Mouse (Mus musculus) kidney, adult 8-10 months (tissue): Measurements from ENCODE around the gene Gm36028.

ENCODE experiments used
- DNase-seq, 2 experiments: peaks; one replicate each; pipeline ENCODE4 v3.0.0; 2022

Gene Gm36028

DNA sequence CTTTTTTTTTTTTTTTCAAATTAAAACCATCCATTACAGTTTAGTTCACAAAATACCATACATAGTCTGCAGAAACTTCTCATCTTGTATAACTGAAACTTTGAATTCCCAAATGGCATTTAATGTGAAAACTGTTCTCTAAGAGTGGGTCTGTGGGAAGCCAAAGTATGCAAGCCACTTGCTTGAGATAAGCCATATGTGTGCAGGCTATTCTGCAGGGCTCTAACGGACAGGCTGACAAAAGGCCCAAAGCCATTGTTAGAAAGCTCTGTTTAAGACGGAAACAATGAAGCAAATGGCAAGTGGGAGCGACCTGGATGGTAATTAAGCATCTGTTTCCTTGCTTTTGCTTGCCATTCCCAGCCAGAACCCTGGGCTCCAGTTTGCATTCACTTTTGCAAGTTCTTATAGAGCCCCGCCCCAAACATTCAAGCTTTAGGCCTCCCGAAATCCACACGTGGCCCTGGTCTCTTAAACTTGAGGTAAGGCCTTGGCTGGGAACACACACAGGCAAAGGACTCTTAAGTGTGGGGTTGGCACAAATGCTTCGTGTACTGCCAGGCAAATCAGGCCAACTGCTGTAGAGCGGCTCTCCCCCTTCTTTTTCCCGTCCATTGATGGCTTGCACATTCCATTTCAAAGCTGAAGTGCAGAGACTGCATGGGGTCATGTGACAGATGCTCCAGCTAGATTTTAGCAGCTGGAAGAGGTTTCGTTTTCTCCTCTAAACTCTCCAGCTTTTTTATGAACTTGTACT lies 51.9 kb downstream of the Gm36028 start:
- DNase-seq: peak in 1 of 2 experiments; percentile 25

GRCm38 (mm10) chr16:37807269-37807668 lies 53.7 kb downstream of the Gm36028 start:
- DNase-seq: no peak

GRCm38 (mm10) chr16:37805746-37806495 lies 55.0 kb downstream of the Gm36028 start:
- no peak for DNase-seq

DNA sequence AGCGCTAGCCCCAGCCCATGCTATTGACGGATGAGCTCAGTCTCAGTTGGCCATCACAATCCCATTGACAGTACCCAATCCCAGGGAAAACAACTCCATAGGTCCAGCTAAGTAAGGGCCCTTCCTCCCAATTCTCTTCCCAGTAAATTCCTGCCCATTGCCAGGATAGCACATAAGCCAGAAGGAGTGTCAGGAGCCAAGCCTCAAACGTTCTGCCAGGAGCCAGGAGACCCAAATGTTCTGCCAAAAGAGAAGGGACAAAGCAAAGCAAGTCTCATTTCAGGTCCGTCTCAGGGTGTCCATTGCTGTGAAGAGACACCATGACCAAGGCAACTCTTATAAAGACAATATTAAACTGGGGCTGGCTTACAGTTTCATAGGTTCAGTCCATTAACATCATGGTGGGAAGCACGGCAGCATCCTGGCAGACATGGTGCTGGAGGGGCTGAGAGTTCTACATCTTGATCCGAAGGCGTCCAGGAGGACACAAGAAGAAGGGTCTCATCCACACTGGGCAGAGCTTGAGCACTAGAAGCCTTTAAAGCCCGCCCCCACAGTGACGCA lies 57.5 kb downstream of the Gm36028 start:
- no peak for DNase-seq

DNA sequence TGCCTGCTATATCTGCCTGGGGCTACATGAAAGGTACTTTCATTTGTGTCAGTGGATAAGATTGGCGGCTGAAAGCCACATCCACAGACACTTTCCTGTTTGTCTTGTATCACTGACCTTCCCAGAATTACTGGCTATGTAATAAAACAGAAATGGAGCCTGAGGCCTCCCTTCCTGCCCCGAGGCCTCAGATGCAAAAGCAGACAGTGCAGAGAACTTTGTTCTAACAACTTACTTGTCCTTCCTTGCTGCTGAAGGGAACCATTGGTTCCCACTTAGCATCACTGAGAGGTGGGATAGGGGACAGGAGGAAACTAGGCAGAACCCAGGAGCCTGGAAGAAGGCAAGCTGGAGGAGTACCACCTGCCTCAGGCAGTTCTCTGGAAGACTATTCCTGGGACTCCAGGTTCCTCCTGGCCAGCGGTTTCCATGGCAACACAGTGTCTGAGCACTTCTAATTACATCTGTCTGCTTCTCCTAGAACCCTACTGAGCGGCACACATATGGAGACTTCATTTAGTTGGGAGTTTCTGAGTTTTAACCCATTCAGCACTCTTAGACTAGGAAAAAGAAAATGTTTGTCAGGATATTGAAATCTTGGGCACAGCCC lies 58.2 kb downstream of the Gm36028 start:
- DNase-seq: no peak

DNA sequence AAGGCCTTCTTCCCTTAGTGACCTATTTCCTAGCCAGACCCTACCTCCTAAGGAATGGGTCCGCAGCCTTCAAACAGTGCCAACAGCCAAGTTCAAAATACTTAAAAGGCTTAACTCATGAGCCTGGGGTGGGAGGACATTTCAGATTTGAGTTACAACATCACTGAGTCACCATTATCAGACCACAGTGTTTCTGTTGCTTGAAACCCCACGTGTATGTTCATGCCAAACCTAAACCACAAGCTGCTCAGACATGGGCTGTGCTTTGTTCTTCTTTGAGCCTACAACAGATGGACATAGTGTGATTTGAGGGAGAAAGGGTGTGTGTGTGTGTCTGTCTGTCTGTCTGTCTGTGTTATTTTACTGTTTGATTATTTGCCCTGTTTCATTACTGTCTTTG lies 59.8 kb downstream of the Gm36028 start:
- no peak for DNase-seq
